Mouse (Mus musculus): Measurements from ENCODE around the gene Slc25a1.

DNA sequence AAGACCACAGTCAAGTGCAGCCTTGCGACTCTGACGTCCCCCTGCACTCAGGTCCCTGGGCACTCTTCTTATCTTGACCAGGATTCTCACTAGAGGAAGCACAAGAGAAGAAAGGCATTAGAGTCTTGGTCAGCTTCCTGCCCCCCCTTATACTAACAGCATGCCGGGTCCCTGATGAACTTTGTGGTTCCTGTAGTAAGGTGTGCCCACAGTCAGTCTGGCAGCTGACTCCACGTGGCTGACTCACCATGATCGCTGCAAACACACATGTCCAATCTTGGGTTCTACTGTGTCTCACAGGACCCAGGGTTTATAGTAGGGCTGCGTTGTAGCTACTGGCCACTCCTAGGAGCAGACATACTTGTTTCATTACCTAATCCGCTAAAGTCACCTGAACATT, 10.2 kb upstream of the Slc25a1 start:
- TF ChIP-seq GATA1 (IDR thresholded peaks at IDR 0.05; ENCODE audit: borderline replicate concordance, low read length) = no peak
- TF ChIP-seq FLI1 (IDR thresholded peaks at IDR 0.05; ENCODE audit: low read length) = no peak
